Mouse (Mus musculus) thymus, adult 2 months (tissue): ENCODE measurements around the gene Tmem121. TPM values are rescaled to one million over a fixed set of nuclear protein-coding genes. Genes with fewer than 3 reads are reported as not detected.

Source experiments
- DNase-seq: peaks from one replicate; pipeline ENCODE4 v3.0.0; 2021
- H3K27ac ChIP-seq: fragments of 200-500 bp; 2 replicates; pipeline ENCODE4 v1.5.1; 2012; ENCODE audit warnings: low read length, control low read depth; ENCODE audit not compliant: control insufficient read depth, insufficient read depth
- H3K27me3 ChIP-seq: fragments of 200-500 bp; 2 replicates; pipeline ENCODE4 v1.6.1; 2012; ENCODE audit warnings: mild to moderate bottlenecking, low read length, moderate library complexity, mixed read lengths; ENCODE audit not compliant: control insufficient read depth, insufficient read depth
- H3K36me3 ChIP-seq: fragments of 200-500 bp; 2 replicates; pipeline ENCODE4 v1.6.1; 2012; ENCODE audit warnings: mild to moderate bottlenecking, low read length, moderate library complexity; ENCODE audit not compliant: control insufficient read depth, insufficient read depth
- H3K4me1 ChIP-seq: fragments of 200-500 bp; replicated peaks from 2 replicates; pipeline ENCODE4 v1.6.1; 2012; ENCODE audit warnings: low read length; ENCODE audit not compliant: control insufficient read depth, insufficient read depth
- H3K4me3 ChIP-seq: fragments of 200-500 bp; 2 replicates; pipeline ENCODE4 v1.5.1; 2012; ENCODE audit warnings: mild to moderate bottlenecking, low read length, control low read depth, moderate library complexity; ENCODE audit not compliant: control insufficient read depth, insufficient read depth
- CTCF ChIP-seq: fragments of 200-500 bp; IDR thresholded peaks from 2 replicates; pipeline ENCODE4 v1.5.1; 2012; ENCODE audit warnings: mild to moderate bottlenecking, control low read depth, low read length, moderate library complexity, borderline replicate concordance; ENCODE audit not compliant: control insufficient read depth, poor library complexity, insufficient read depth; ENCODE audit errors: extremely low read depth
- POLR2A ChIP-seq: fragments of 200-500 bp; IDR thresholded peaks from 2 replicates; pipeline ENCODE4 v1.6.1; 2012; ENCODE audit warnings: mild to moderate bottlenecking, low read length, control low read depth, moderate library complexity; ENCODE audit not compliant: control insufficient read depth, poor library complexity, insufficient read depth; ENCODE audit errors: extremely low read depth
- WGBS: fragments of 180-500 bp; shearing (Covaris S2); methylation state at CpG from one replicate; pipeline ENCODE4 v1.1.7; 2018; 5-methylcytosine and 5-hydroxymethylcytosine counted together
- polyA plus RNA-seq: library from polyadenylated mRNA; depleted of rRNA; stranded (reverse); fragments of >200 nt; gene quantifications from 2 replicates; pipeline ENCODE4 v1.2.3, GENCODE M21; 2012

Tmem121 gene
- polyA plus RNA-seq, 1 experiment, result 47.6 TPM

DNA sequence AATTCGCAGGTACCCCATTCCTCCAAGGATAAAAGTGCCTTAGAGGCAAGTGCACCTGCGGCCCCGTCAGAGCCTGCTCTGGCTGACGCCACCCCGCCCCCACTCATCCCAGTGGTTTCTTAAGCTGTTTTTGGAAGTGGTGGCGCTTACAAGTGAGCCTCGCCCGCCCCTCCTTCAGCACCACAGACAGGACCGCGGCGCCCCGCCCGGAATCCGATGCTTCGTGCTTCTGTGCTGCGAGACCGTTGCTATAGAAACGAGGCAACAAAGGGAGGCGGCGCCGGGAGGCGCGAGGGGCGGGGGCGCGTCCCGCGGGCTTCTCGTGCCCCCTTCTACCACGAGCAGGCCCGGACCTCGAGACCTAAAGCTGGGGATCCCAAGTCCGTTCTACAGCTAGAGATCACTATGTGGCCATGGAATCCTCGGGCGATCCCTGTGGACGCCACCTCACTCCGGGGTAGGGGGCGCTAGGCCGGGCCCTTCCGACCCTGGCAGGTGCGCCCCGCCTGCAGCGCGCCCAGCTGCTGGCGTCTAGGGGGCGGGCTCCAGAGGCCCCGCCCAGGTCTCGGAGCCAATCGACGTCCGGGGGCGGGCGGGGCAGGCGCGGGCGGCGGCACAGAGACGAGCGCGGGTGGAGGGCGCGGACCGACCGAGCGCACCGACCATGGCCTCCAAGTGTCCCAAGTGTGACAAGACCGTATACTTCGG, 45.7 kb upstream of the Tmem121 start, which contains the start of gene Crip2:
TSS of gene Crip2 (plus strand) at position 329 of the 708 bp plus-strand sequence.
- Histone ChIP-seq H3K27ac (no peak within 1 kb of the TSS), H3K27me3 (no peaks in the 10 kb centered on the region; the same call in 1 of the 2 replicates), H3K4me1 (peaks cover 17% of the 10 kb centered on the region), H3K4me3 (peak within 1 kb of the TSS; percentile 76), H3K36me3 (peaks cover 14% of the 10 kb centered on the region; the same call in 1 of the 2 replicates)
- DNase-seq, result peak; percentile 90
- TF ChIP-seq CTCF (peak; percentile 85; the same call in 1 of the 2 replicates), POLR2A (peak; percentile 61; the same call in 1 of the 2 replicates)
- 1% methylated on average over 68 of the region's 68 CpGs for WGBS

DNA sequence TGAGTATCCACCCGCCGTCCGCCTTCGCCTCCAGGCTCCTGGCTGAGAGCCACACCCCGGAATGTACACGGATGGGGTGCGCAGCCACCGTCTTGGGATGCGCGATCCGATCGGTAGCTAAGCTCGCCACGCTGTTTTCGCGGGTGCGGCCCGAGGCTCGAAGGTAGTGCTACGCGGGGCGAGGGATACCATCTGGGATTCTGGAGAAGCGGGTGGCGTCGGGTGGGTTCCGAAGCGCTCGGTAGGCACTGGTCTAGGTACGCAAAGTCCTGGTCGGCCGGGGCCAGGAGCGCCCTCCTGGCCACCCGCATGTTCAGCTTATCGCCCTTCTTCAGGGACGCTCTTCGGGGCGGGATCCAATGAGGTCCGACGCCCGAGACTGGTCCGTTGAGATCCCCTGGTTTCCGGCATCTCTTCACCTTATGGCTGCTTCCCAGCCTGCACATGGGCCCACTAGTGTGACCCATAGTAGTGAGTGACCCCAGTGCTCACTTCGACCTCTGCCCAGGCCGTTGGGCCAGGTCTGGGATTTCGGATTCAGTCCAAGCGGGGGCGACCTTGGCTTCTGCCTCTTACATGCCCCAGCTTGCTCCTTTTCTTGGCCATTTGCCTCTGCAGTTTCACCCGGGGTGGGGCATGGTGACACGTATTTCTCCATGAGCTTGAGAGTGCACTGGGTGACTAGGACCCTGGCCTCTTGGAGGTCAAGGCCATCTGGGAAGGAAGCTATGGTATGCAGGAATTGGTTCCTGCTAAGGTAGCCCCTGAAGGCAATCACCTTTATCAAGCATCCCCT, 44.9 kb upstream of the Tmem121 start:
- H3K27me3 ChIP-seq, result no peaks in the 10 kb centered on the region; the same call in 1 of the 2 replicates
- TF ChIP-seq CTCF, result no peak
- no peak for TF ChIP-seq POLR2A
- 7% methylated on average over 49 of the region's 49 CpGs for WGBS

DNA sequence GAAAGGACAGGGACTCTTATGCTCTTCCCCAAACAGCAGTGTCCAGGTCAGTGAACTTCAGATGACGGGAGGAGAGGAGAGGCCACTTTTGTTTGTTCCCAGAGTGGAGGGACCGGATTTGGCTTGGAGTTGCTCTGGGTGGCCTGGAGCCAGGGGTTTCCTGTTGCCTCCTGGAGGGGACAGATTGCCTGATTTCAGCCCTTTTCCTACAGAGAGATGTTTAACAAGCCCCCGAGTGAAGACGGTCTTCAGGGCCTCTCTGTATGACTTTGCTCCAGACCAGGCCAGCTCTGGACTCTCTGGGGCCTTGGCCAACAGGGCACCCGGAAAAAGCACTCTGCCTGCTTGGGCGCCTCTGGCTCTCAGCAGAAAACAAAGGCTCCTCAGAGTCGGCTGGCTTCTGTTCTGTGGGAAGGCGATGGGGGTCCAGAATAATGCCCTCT, 44.2 kb upstream of the Tmem121 start:
- no peak overlapping the region for H3K4me3 ChIP-seq
- TF ChIP-seq CTCF, result no peak
- TF ChIP-seq POLR2A, result no peak
- H3K36me3 ChIP-seq, result peaks cover 4% of the 10 kb centered on the region; the same call in 1 of the 2 replicates
- no peaks in the 10 kb centered on the region; the same call in 1 of the 2 replicates for H3K27me3 ChIP-seq
- DNase-seq, result no peak
- H3K27ac ChIP-seq, result no peak overlapping the region
- 76% methylated on average over 8 of the region's 8 CpGs for WGBS
- H3K4me1 ChIP-seq, result peaks cover 21% of the 10 kb centered on the region

More for the DNA sequence above, 44.9 kb upstream of the Tmem121 start:
- H3K36me3 ChIP-seq, result peaks cover 12% of the 10 kb centered on the region; the same call in 1 of the 2 replicates
- H3K4me1 ChIP-seq, result peaks cover 17% of the 10 kb centered on the region
- no peak for DNase-seq
- H3K27ac ChIP-seq, result no peak overlapping the region
- H3K4me3 ChIP-seq, result peak overlapping the region; percentile 76

GRCm38 (mm10) chr12:113142021-113142975, 43.4 kb upstream of the Tmem121 start:
- H3K4me3 ChIP-seq, result no peak overlapping the region
- H3K27me3 ChIP-seq, result no peaks in the 10 kb centered on the region; the same call in 1 of the 2 replicates
- H3K36me3 ChIP-seq, result no peaks in the 10 kb centered on the region
- H3K27ac ChIP-seq, result no peak overlapping the region
- DNase-seq, result no peak
- TF ChIP-seq CTCF (no peak), POLR2A (no peak)
- WGBS, result 69% methylated on average over 15 of the region's 15 CpGs
- H3K4me1 ChIP-seq, result peaks cover 27% of the 10 kb centered on the region

GRCm38 (mm10) chr12:113143164-113143563, 42.6 kb upstream of the Tmem121 start:
- TF ChIP-seq POLR2A (no peak), CTCF (no peak)
- H3K27ac ChIP-seq, result no peak overlapping the region
- H3K4me1 ChIP-seq, result peaks cover 27% of the 10 kb centered on the region
- 72% methylated on average over 7 of the region's 7 CpGs for WGBS
- no peaks in the 10 kb centered on the region; the same call in 1 of the 2 replicates for H3K27me3 ChIP-seq
- no peaks in the 10 kb centered on the region for H3K36me3 ChIP-seq
- no peak overlapping the region for H3K4me3 ChIP-seq
- DNase-seq, result no peak

GRCm38 (mm10) chr12:113144001-113144756, 41.6 kb upstream of the Tmem121 start:
- TF ChIP-seq POLR2A (no peak), CTCF (peak; percentile 71; the same call in 1 of the 2 replicates)
- Histone ChIP-seq H3K4me1 (peaks cover 25% of the 10 kb centered on the region), H3K36me3 (no peaks in the 10 kb centered on the region), H3K27me3 (no peaks in the 10 kb centered on the region; the same call in 1 of the 2 replicates), H3K4me3 (no peak overlapping the region), H3K27ac (no peak overlapping the region)
- 81% methylated on average over 20 of the region's 20 CpGs for WGBS
- DNase-seq, result peak; percentile 55
